Mouse (Mus musculus) limb, embryonic 13.5 days (tissue): ENCODE measurements around the gene Pdcd1. TPM values are rescaled to one million over a fixed set of nuclear protein-coding genes. Genes with fewer than 3 reads are reported as not detected.
"Not testable (repeated sequence)": the region's sequence is repeated elsewhere in the genome, so short reads cannot be mapped to it uniquely, and the experiment has no call there.

Experiments
- ATAC-seq: fragments of 200-750 bp; cut with Nextera tagmentation; 2 replicates; pipeline ENCODE4 v1.8.0; 2017; ENCODE audit warnings: low read depth, moderate number of reproducible peaks, moderate TSS enrichment; ENCODE audit not compliant: low FRiP score
- H3K27ac ChIP-seq: fragments of 300-500 bp; sonication (generic); 2 replicates; pipeline ENCODE4 v1.5.1; 2015; ENCODE audit warnings: inconsistent platforms, mild to moderate bottlenecking, moderate library complexity
- H3K27me3 ChIP-seq: fragments of 300-500 bp; sonication (generic); 2 replicates; pipeline ENCODE4 v1.6.1; 2015; ENCODE audit warnings: mild to moderate bottlenecking, inconsistent platforms
- H3K36me3 ChIP-seq: fragments of 300-500 bp; sonication (generic); 2 replicates; pipeline ENCODE4 v1.6.1; 2015; ENCODE audit warnings: inconsistent platforms, mild to moderate bottlenecking, moderate library complexity
- H3K4me1 ChIP-seq: fragments of 300-500 bp; sonication (generic); 2 replicates; pipeline ENCODE4 v1.6.1; 2015; ENCODE audit warnings: inconsistent platforms
- H3K4me2 ChIP-seq: fragments of 300-500 bp; sonication (generic); replicated peaks from 2 replicates; pipeline ENCODE4 v1.6.1; 2015; ENCODE audit warnings: inconsistent platforms, mild to moderate bottlenecking, moderate library complexity
- H3K4me3 ChIP-seq: fragments of 300-500 bp; sonication (generic); 2 replicates; pipeline ENCODE4 v1.5.1; 2015; ENCODE audit warnings: moderate library complexity, mild to moderate bottlenecking, inconsistent platforms
- H3K9ac ChIP-seq: fragments of 300-500 bp; sonication (generic); 2 replicates; pipeline ENCODE4 v1.6.1; 2015; ENCODE audit warnings: mild to moderate bottlenecking, inconsistent platforms
- H3K9me3 ChIP-seq: fragments of 300-500 bp; sonication (generic); 2 replicates; pipeline ENCODE4 v1.6.1; 2016; ENCODE audit warnings: inconsistent platforms
- WGBS: fragments of 180-500 bp; shearing (Covaris S2); methylation state at CpG from one replicate; pipeline ENCODE4 v1.1.7; 2015; 5-methylcytosine and 5-hydroxymethylcytosine counted together
- polyA plus RNA-seq: library from polyadenylated mRNA; unstranded; fragments of >200 nt; fragmentation: Nextera tagmentation; extraction: Ambion mirVana; gene quantifications from 2 replicates; pipeline ENCODE4 v1.2.1, GENCODE M21; 2015

The Pdcd1 gene
- 0.14 and 0.22 TPM in 2 replicates for polyA plus RNA-seq

- H3K9ac ChIP-seq, result no peak within 1 kb of the TSS
- no peak within 1 kb of the TSS for H3K4me2 ChIP-seq
- peak within 1 kb of the TSS; percentile 67 for H3K27ac ChIP-seq
- H3K4me1 ChIP-seq, result peaks cover 23% of the 10 kb centered on the region
- no peaks in the 10 kb centered on the region for H3K27me3 ChIP-seq
- no peak for ATAC-seq
- H3K9me3 ChIP-seq, result no peaks in the 10 kb centered on the region
- no peaks in the 10 kb centered on the region for H3K36me3 ChIP-seq
- H3K4me3 ChIP-seq, result no peak within 1 kb of the TSS
- 53% methylated on average over 6 of the region's 6 CpGs for whole genome bisulfite sequencing
Observed at GRCm38 (mm10) chr1:94052373-94052772, at the start of gene Pdcd1. Gene Pdcd1, minus strand, starts transcription at chr1:94052553.

- no peaks in the 10 kb centered on the region for H3K9me3 ChIP-seq
- H3K4me1 ChIP-seq, result no peaks in the 10 kb centered on the region
- 91% methylated on average over 1 of the region's 1 CpGs for WGBS
- no peak overlapping the region for H3K9ac ChIP-seq
- no peaks in the 10 kb centered on the region for H3K36me3 ChIP-seq
- no peaks in the 10 kb centered on the region for H3K27me3 ChIP-seq
- no peak overlapping the region for H3K4me2 ChIP-seq
- no peak for ATAC-seq
- no peak overlapping the region for H3K27ac ChIP-seq
- no peak overlapping the region for H3K4me3 ChIP-seq
Observed at GRCm38 (mm10) chr1:94091788-94092187, 39.4 kb upstream of the Pdcd1 start.

- Histone ChIP-seq H3K4me1 (no peaks in the 10 kb centered on the region; the same call in 1 of the 2 replicates), H3K9ac (no peak overlapping the region), H3K36me3 (no peaks in the 10 kb centered on the region), H3K27ac (no peak overlapping the region), H3K27me3 (peaks cover 7% of the 10 kb centered on the region; the same call in 1 of the 2 replicates), H3K4me3 (no peak overlapping the region), H3K9me3 (no peaks in the 10 kb centered on the region), H3K4me2 (no peak overlapping the region)
- ATAC-seq, result no peak
- 83% methylated on average over 5 of the region's 5 CpGs for WGBS
Observed at GRCm38 (mm10) chr1:94086311-94086898, 34.1 kb upstream of the Pdcd1 start.

- no peaks in the 10 kb centered on the region for H3K9me3 ChIP-seq
- no peaks in the 10 kb centered on the region for H3K36me3 ChIP-seq
- no peak for ATAC-seq
- no peak overlapping the region for H3K4me3 ChIP-seq
- H3K27me3 ChIP-seq, result peaks cover 15% of the 10 kb centered on the region
- H3K27ac ChIP-seq, result no peak overlapping the region
- H3K4me1 ChIP-seq, result no peaks in the 10 kb centered on the region; the same call in 1 of the 2 replicates
- H3K9ac ChIP-seq, result no peak overlapping the region
- 86% methylated on average over 5 of the region's 5 CpGs for WGBS
- no peak overlapping the region for H3K4me2 ChIP-seq
Observed at GRCm38 (mm10) chr1:94085324-94086105, 33.2 kb upstream of the Pdcd1 start.

- Histone ChIP-seq H3K4me3 (no peak overlapping the region), H3K27ac (no peak overlapping the region), H3K4me2 (no peak overlapping the region), H3K36me3 (no peaks in the 10 kb centered on the region), H3K4me1 (peaks cover 9% of the 10 kb centered on the region), H3K27me3 (peaks cover 23% of the 10 kb centered on the region), H3K9me3 (no peaks in the 10 kb centered on the region), H3K9ac (no peak overlapping the region)
- no peak for ATAC-seq
- WGBS, result 70% methylated on average over 6 of the region's 6 CpGs
Observed at GRCm38 (mm10) chr1:94081761-94082160, 29.4 kb upstream of the Pdcd1 start.

GRCm38 (mm10) chr1:94081191-94081590 lies 28.8 kb upstream of the Pdcd1 start:
- Histone ChIP-seq H3K27ac (no peak overlapping the region), H3K27me3 (peaks cover 23% of the 10 kb centered on the region), H3K9ac (no peak overlapping the region), H3K4me1 (peaks cover 9% of the 10 kb centered on the region), H3K4me2 (peak overlapping the region; percentile 44), H3K36me3 (no peaks in the 10 kb centered on the region), H3K9me3 (no peaks in the 10 kb centered on the region), H3K4me3 (no peak overlapping the region)
- no peak for ATAC-seq
- 55% methylated on average over 11 of the region's 11 CpGs for WGBS

GRCm38 (mm10) chr1:94080718-94081117 lies 28.4 kb upstream of the Pdcd1 start:
- no peak overlapping the region for H3K4me3 ChIP-seq
- peaks cover 23% of the 10 kb centered on the region for H3K27me3 ChIP-seq
- H3K9ac ChIP-seq, result no peak overlapping the region
- H3K4me1 ChIP-seq, result peaks cover 9% of the 10 kb centered on the region
- H3K4me2 ChIP-seq, result peak overlapping the region; percentile 44
- H3K9me3 ChIP-seq, result no peaks in the 10 kb centered on the region
- WGBS, result 48% methylated on average over 15 of the region's 15 CpGs
- no peaks in the 10 kb centered on the region for H3K36me3 ChIP-seq
- ATAC-seq, result no peak
- H3K27ac ChIP-seq, result no peak overlapping the region

GRCm38 (mm10) chr1:94078835-94079440 lies 26.6 kb upstream of the Pdcd1 start:
- no peak overlapping the region for H3K27ac ChIP-seq
- 3% methylated on average over 9 of the region's 9 CpGs for WGBS
- no peak overlapping the region for H3K4me3 ChIP-seq
- H3K36me3 ChIP-seq, result no peaks in the 10 kb centered on the region
- no peaks in the 10 kb centered on the region for H3K9me3 ChIP-seq
- H3K4me2 ChIP-seq, result no peak overlapping the region
- no peak overlapping the region for H3K9ac ChIP-seq
- ATAC-seq, result peak; percentile 76
- peaks cover 23% of the 10 kb centered on the region for H3K27me3 ChIP-seq
- peaks cover 12% of the 10 kb centered on the region for H3K4me1 ChIP-seq

- 27% methylated on average over 3 of the region's 3 CpGs for WGBS
- no peaks in the 10 kb centered on the region for H3K36me3 ChIP-seq
- no peak overlapping the region for H3K9ac ChIP-seq
- H3K4me2 ChIP-seq, result no peak overlapping the region
- H3K4me1 ChIP-seq, result peaks cover 12% of the 10 kb centered on the region
- no peak overlapping the region for H3K27ac ChIP-seq
- H3K27me3 ChIP-seq, result peaks cover 23% of the 10 kb centered on the region
- ATAC-seq, result peak; percentile 37; the same call in 1 of the 2 replicates
- no peak overlapping the region for H3K4me3 ChIP-seq
- no peaks in the 10 kb centered on the region for H3K9me3 ChIP-seq
Observed at GRCm38 (mm10) chr1:94078314-94078713, 26.0 kb upstream of the Pdcd1 start.

GRCm38 (mm10) chr1:94076702-94077101 lies 24.3 kb upstream of the Pdcd1 start:
- H3K9me3 ChIP-seq, result no peaks in the 10 kb centered on the region
- no peak overlapping the region for H3K4me2 ChIP-seq
- no peak overlapping the region for H3K27ac ChIP-seq
- WGBS, result 41% methylated on average over 1 of the region's 1 CpGs
- ATAC-seq, result no peak
- peaks cover 12% of the 10 kb centered on the region for H3K4me1 ChIP-seq
- H3K36me3 ChIP-seq, result no peaks in the 10 kb centered on the region
- H3K4me3 ChIP-seq, result no peak overlapping the region
- H3K27me3 ChIP-seq, result peaks cover 19% of the 10 kb centered on the region
- H3K9ac ChIP-seq, result no peak overlapping the region

GRCm38 (mm10) chr1:94074756-94075155 lies 22.4 kb upstream of the Pdcd1 start:
- H3K4me1 ChIP-seq, result peaks cover 12% of the 10 kb centered on the region
- peaks cover under 1% of the 10 kb centered on the region; the same call in 1 of the 2 replicates for H3K27me3 ChIP-seq
- no peaks in the 10 kb centered on the region for H3K36me3 ChIP-seq
- H3K27ac ChIP-seq, result no peak overlapping the region
- no peak overlapping the region for H3K4me3 ChIP-seq
- no peak overlapping the region for H3K4me2 ChIP-seq
- ATAC-seq, result no peak
- WGBS, result 80% methylated on average over 6 of the region's 6 CpGs
- H3K9me3 ChIP-seq, result no peaks in the 10 kb centered on the region
- H3K9ac ChIP-seq, result no peak overlapping the region

GRCm38 (mm10) chr1:94058281-94058680 lies 5.9 kb upstream of the Pdcd1 start:
- H3K4me2 ChIP-seq, H3K36me3 ChIP-seq, H3K9ac ChIP-seq, H3K27me3 ChIP-seq, H3K4me3 ChIP-seq, H3K9me3 ChIP-seq, ATAC-seq, H3K27ac ChIP-seq: not testable (repeated sequence)
- H3K4me1 ChIP-seq, result peaks cover 12% of the 10 kb centered on the region
- 79% methylated on average over 1 of the region's 1 CpGs for WGBS
